Mouse (Mus musculus): ENCODE data around the gene Cnot10.
"Not testable (repeated sequence)": the region's sequence is repeated elsewhere in the genome, so short reads cannot be mapped to it uniquely, and the experiment has no call there.

Cnot10 gene

DNA sequence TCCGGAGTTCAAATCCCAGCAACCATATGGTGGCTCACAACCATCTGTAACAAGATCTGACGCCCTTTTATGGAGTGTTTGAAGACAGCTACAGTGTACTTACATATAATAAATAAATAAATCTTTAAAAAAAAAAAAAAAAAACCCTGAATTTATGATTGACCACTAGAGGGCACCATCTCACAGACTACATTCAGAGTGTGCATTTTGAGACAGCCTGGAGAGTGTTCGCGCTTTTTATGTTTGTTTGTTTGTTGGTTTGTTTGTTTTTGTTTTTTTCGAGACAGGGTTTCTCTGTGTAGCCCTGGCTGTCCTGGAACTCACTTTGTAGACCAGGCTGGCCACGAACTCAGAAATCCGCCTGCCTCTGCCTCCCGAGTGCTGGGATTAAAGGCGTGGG is 8.5 kb upstream of the Cnot10 start:
- not testable (repeated sequence) for DNase-seq

DNA sequence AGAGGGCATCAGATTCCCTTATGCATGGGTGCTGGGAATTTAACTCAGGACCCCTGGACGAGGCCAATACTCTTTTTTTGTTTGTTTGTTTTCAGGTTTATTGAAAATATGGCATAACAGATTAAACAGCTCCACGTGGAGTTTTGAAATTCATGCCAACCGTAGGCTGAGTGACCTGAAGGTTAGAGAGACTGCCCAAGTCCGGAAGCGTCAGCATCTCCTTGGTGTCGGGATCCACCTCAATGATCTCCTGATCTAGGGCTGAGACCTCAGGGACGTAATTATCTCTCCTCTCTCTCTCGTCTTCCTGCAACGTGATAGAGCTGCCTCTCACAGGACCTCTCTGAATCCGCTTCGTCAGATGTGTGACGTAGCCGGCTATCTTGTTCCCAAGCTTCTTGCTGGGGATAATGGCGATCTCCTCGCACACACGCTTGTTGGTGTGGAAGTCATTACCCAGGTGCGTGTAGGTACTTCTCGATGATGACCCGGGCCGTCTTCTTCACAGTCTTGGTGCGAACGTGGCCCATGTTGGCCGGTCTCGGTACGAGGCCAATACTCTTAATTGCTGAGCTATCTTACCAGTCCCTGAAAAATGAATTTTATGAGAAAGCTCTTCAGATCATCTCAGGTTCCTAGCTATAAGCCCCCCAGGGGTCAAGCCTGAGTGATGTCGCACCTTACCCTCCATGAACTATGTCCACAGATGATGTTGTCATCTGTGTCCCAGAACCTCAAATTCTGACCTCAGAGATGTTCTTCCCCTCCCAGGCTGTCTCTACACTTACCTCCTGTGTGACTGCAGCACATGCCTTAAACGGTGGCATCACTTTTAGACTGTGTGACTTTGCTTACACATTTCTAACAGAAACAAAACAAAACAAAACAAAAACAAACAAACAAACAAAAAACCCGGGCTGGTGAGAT is 7.8 kb upstream of the Cnot10 start:
- no peak for DNase-seq

DNA sequence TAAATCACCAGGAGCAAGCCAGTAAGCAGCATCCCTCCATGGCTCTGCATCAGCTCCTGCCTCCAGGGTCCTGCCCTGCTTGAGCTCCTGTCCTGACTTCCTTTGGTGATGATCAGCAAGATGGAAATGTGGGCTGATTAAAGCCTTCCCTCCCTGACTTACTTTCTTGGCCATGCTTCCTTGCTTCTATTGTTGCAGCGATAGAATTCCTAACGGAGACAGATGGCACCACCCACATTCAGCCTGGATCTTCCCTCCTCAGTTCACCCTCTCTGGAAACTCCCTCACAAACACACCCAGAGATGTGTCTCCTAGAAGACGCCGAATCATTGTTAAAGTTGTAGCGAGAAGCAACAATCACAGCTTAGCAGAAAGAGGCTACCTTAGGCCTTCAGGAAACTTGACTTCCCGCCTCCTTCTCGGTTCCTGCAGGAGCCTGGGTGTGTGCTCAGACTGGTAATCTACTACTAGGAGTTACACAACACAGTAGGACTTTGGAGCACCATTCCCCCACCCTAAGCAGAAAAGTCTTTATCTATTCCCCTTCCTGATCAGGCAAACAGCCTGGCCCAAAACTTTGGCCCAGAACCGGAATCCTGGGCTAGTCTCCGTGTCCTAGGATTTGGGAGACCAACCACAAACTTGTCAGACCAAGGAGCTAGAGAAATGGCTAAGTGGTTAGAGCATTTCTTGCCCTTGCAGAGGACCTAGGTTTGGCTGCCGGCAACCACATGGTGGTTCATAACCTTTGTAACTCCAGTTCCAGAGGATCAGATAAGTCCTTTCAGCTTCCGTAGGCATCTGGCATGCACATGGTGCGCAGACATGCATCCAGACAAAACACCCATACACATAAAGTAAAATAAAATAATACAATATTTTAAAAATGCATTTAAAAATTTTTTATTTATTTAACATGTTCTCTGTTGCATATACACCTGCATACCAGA is 6.8 kb upstream of the Cnot10 start:
- no peak for DNase-seq

DNA sequence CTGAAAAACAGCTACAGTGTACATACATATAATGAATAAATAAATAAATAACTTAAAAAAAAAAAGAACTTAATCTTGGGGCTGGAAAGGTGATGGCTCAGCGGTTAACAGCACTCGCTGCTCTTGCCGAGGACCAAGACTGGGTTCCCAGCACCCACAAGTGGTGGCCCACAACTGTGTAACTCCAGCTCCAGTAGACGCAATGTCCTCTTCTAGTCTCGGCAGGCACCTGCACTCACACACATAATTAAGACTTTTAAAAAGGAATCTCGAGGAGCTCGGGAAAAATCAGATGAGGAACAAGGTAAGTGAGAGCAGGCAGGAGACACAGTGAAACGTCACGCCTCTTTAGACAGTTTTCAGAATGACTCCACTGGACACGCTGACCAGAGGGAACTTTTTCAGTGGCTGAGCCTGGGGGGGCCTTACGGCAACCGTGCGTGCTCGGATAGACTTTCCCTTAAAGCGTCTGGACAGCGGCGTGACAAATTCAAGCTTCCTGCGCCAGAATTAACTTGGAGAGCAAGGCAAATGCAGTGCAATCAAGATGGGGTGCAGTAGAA is 717 bp downstream of the Cnot10 start:
- DNase-seq = no peak

DNA sequence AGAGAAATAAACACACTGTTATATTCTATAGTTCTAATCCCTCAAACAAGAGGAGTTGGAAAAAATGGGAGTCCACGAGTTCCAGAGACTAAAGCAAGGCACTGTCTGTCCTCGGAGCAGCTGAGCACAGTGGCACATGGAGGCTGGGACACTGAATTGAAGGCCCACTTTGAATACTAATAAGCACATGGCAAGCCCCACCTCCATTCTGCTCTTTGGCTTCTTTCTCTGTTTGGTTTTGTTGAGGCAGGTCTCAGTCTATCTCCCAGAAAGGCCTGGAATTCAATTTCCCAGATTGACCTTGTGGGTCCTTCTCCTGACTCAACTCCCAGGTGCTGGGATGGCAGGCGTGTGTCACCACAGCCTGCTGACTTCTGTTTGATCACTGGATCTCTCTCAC is 3.2 kb downstream of the Cnot10 start:
- no peak for DNase-seq

DNA sequence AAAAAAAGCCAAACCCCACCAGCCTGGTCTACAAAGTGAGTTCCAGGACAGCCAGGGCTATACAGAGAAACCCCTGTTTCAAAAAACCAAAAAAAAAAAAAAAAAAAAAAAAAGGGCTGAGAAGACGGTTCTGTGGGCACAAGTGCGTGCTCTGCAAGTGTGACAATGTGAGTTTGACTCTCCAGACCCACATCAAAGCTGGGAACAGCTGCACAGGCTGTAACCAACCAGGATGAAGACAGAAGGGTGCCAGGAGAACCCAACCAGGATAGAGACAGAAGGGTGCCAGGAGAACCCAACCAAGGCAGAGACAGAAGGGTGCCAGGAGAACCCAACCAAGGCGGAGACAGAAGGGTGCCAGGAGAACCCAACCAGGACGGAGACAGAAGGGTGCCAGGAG is 3.8 kb downstream of the Cnot10 start:
- DNase-seq = no peak

DNA sequence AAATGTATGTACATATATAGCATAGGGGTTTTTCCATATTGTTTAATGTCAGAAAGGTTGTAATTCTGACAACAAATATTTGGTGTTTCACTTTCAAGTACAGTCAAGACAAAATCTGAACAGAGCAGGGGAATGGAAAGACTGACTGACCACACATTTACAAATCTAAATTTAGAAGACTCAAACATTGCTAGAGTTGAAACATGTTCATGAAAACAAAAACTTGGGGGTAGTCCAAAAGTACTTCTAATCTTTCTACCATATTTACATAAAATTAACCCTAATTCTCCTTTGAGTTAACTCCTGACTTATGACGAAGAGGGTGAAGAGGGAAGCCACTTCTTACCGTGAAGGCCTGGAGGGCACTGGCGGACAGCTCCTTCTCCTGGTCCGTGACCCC is 7.7 kb downstream of the Cnot10 start:
- DNase-seq = no peak

DNA sequence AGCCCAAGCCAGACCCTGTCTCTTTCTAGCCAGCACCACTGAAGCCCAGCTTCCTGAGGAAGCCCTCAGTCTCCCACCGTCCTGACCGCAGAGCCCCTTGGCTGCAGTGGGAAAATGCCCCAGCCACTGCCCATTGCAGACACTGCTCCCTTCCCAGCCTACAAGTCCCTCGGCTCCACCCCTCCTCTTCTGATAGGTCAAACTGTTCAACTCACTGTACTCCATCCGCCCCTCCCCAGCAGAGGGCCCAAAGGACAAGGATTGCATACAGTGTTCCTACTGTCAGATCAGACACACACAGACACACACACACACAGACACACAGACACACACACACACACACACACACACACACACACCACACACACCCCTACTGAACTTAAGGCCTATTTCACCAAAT is 13.3 kb downstream of the Cnot10 start:
- DNase-seq = no peak

DNA sequence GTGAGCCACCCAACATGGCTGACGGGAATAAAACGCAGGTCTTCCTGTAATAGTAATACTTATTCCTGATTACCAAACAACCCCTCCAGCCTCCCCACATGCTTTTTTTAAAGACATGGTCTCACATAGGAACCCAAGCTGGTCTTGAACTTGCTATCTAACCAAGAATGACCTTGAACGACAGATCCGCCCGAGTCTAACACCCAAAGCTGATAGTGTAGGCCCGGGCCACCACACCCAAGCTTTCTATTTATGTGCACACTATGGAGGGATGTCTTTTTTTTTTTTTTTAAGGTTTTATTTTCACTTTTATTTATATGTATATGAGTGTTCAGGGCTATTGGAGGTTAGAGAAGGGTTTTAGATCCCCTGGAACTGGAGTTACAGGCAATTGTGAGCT is 15.8 kb downstream of the Cnot10 start:
- no peak for DNase-seq

DNA sequence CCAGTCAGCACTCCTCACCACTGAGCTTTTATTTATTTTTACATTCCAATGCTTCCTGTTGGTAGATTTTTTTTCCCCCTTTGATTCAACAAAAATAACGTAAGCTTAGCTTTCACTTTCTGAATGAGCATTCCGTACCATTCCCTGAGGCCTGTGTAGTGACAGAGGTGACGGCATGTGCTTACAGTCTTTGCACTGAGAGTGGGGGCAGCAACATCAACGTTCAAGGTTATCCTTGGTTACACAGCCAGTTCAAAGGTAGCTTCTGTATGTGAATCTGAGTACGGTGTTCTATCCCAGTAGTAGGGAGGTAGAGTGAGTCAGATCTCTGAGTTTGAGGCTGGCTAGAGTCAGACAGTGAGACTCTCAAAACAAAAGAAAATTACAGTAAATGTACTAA is 18.8 kb downstream of the Cnot10 start:
- no peak for DNase-seq

DNA sequence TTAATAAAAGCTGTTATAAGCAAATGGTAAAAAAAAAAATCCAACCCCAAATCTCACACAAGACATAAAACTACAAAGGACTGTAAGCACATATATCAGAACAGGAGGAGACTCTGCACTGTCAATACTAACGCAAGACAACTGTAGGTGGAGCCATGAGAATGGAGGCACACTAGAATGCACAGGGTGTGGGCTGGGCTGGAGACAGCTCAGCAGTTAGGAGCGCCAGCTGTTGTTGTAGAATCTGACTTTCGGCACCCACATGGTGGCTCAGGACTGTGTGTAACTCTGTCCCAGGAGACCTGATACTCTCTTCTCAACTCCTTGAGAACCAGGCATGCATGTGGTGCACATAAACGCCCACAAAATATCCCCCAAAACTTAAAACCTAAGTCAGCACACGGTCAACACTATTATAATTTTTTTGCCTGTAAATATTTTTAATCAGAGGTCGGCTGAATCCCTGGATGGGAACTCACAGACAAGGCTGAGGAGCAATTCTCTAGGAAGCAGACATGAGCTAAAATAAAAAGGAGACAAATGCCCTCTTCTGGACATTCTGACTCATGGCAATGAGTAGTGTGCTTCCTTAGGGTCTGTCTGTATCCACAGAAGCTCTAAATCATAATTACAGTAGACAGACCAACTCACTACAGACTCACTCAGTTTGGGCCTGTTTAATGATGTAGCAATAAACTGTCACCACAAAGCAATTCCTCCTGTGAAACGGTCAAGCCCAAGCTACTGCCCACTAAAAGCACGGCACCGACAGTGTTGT is 25.6 kb downstream of the Cnot10 start:
- DNase-seq = no peak

DNA sequence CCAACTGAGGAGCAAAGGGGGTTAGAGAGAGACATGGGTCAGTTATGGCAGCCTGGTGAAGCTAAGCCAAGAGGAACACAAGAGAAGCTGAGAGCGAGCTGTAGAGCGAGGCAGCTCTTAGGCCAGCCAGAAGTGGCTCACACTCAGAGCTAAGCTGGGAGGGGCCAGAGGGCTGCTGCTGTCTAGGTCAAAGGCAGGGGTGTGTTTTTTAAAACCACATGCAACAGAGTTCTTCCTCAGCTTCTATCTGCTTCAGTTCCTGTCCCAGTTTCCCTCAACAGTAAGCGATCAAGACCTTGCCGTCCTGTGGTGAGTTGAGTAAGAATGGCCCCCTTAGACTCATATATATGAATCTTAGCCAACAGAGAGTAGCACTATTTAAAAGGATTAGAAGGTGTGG is 27.0 kb downstream of the Cnot10 start:
- no peak for DNase-seq

DNA sequence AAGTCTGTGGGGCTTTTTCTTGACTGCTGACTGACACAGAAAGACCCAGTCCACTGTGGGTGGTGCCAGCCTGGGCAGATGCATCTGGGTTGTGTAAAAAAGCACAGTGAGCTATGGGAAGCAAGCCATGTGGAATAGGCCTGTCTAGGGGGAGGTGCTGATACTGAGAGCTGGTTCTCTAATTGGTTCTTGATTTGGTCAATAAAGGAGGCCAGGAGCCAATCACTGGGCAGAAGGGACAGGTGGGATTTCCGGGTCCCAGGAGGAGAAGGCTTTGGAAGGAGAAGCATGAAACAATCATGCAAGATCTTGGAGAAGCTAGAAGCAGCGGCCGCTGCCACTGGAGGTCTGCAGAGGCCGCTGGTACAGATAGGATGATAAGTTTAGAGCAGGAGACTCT is 27.4 kb downstream of the Cnot10 start:
- DNase-seq = no peak

DNA sequence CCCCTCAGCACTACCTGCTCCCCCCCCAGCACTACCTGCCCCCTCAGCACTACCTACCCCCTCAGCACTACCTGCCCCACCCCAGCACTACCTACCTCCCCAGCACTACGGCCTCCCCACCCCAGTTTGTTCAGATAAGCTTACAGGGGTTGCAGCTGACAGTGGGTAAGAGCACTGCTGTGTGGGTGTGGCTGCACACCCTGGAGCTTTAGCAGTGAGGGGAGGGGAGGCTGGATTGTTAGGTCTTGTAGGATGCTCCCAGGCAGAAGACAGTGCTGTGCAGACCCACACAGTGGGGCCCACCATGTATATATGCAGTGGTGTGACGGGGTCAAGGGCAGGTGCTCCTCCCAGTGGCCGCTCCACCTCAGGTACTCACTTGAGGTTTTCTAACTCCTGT is 29.7 kb downstream of the Cnot10 start:
- no peak for DNase-seq

DNA sequence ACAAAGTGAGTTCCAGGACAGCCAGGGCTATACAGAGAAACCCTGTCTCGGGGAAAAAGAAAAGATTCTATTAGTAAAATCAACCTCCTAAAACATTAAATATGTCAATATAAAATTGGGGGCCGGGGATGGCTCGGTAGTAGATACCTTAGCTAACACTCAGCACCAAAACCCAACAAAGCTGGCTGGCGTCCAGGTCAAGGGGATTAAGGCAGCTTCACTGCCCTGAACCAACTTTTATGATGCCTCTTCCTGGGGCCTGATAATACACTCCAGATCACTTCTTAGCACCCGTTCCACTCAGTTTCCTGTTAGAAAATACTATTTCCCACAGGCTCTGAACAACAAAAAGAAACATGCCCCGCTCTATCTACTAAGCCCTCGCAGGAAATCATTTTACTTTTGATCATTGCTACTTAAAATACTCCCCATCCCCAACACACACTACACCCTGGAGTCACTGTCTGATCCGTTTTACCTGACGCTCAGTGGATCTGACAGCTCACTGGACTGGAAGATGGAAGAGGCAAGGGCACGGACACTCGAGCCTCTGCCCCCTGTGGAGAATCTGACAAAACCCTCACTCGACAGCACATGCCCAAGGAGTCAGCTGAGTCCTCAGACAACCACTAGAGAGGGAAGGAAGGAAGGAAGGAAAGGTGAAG is 36.0 kb downstream of the Cnot10 start:
- DNase-seq = no peak

DNA sequence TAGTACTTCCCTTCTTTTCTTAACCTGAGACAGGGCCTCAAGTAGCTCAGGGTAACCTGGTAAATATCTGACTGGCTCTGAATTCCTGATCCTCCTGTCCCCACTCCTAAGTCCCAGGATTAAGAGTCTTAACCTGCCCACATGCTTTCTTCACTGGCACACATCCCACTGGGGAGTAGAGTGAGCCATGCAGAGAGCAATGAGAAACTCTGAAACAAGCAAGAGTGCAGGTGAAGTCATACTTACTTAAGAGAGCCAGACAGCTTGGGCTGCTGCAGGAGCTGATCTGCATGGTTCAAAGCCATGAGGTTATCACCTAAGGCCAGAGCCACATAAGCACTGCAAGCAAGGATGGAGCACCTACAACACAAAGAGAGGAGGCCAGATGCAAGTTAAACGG is 38.9 kb downstream of the Cnot10 start:
- peak; percentile 60 for DNase-seq

DNA sequence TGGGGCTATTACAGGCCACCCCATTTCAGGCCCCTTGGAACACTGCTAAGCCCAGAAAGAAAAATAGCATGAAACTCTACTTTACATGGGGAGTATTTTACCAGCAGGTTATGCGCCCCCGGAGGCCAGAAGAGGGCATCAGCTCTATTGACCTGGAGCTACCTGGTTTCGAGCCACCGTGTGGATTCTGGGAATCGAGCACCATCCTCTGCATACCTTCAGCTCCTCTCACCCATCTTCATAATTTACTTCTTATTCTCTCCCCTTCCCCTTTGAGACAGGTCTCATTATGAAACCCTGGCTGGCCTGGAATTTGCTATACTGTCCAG is 55.0 kb downstream of the Cnot10 start:
- no peak for DNase-seq

DNA sequence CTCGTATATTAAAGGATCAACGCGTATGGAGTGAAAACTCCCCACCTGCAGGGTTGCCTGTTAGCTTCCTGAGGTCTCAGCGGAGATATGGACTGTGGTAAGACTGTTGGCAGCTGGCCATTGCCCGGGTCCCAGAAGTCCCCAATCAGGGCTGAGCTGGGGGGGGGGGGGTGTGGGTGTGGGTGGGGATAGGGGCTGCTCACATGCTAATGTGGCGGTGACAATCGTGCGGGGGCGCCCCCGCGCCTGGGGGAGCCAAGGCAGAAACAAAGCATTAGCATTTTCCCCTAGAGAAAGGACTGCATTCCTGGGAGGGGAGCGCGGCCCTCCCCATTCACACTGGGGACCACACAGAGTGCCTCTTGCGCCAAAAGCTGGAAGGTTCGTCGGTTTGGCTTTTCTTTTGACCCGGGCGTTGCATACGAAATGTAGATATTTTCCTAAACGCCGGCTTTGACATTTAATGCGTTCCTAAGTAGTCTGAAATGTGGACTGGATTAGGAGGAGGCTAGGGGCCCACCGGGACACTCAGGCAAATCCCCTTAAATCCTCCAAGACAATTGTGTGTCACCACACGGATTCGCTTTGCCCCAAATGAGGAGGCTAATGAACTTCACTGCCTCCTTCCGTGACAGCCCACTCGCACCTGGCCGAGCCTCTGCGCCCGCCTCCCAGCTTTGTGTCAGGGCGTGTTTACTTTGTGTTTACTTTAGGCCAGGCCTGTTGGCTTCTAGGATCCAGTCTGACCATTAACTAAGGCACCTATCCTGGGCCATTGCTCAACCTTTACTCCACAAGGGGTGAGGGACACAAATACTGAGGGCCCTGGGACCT is 55.6 kb downstream of the Cnot10 start:
- peak; percentile 91 for DNase-seq

DNA sequence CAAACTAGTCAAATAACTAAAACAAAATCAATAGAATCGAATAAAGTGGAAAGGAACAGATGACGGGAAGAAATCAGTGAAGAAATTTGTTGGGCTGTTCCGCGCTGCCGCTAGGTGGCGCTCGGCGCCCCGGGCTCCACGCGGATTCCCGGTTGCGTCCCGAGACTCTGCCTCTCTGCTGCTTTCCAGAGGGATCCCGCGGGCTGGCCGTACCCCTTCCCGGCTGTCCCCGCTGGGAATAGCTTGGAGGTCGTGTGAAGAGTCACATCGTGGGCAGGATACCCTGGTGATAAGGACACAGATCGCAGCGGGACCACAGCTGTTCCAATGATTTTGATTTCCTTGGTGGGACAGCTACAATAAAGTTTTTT is 56.2 kb downstream of the Cnot10 start:
- DNase-seq = peak; percentile 95

DNA sequence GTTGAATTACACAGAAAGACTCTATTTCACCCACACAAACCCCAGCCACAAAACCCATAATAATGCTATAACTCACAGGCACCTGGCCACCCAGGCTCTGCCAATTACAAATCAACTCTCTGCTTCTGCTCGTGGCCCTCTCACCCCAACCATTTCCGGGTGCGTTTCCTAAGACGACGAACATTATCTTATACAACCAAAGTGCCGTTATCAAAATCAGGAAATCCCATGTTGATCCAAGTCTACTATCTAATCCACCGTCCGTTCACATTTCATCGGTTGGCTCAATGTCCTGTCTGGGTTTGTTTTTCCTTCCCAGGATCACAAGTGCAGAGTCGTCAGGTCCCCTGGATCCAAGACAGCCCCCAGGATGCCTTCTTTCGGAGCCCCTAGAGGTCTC is 61.3 kb downstream of the Cnot10 start:
- no peak for DNase-seq

DNA sequence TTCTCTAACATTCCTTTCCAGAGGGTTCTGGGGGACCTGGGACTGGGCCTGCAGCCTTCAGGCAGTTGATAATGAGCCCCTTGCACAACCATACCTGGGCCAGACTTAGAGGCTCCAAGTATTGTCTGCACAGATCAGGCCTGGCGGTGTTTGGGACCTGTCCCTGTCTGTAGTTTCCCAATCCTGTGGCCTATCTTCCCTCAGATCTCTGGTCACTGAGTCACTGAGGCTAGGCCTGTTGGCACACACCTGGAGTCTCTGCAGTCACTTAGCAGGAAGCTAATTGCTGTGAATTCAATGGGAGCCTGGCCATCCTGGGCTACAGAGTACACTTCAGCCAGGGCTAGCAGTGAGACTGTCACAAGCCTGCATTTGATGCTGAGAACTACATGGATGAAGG is 64.0 kb downstream of the Cnot10 start:
- no peak for DNase-seq

DNA sequence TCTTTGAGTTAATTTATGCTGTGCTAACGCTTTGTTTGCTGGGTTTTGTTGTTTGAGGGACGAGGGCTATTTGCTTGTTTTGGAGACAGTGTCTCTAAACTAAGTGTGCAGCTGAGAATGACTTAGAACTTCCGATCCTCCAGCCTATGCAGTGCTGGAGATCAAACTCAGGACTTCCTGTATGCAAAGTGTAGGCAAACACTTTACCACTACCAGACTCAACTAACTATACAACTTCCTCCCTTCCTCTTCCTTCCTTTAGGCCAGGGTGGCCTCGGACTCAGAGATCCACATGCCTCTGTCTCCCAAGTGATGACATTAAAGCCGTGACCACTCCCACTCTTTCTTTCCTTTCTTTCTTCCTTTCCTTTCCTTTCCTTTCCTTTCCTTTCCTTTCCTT is 66.5 kb downstream of the Cnot10 start:
- no peak for DNase-seq

All from heart, adult 11 months (tissue).